Mouse (Mus musculus): Measurements from ENCODE around the gene Arsb.

Arsb gene

GRCm38 (mm10) chr13:93771588-93772278 lies at the start of gene Arsb:
TSS of gene Arsb (plus strand) at chr13:93771630.
- under 1% methylated on average over 66 of the region's 66 CpGs for WGBS

GRCm38 (mm10) chr13:93721916-93722315 lies 49.5 kb upstream of the Arsb start:
- WGBS = 40% methylated on average over 4 of the region's 4 CpGs

GRCm38 (mm10) chr13:93723455-93723854 lies 48.0 kb upstream of the Arsb start:
- WGBS = 83% methylated on average over 3 of the region's 3 CpGs

GRCm38 (mm10) chr13:93724206-93724605 lies 47.2 kb upstream of the Arsb start:
- WGBS = 15% methylated on average over 2 of the region's 2 CpGs

GRCm38 (mm10) chr13:93735131-93735636 lies 36.2 kb upstream of the Arsb start:
- WGBS = 87% methylated on average over 5 of the region's 5 CpGs

GRCm38 (mm10) chr13:93744118-93744517 lies 27.3 kb upstream of the Arsb start:
- 69% methylated on average over 8 of the region's 8 CpGs for WGBS

GRCm38 (mm10) chr13:93752597-93753400 lies 18.6 kb upstream of the Arsb start:
- WGBS = 59% methylated on average over 14 of the region's 14 CpGs

GRCm38 (mm10) chr13:93755084-93755483 lies 16.3 kb upstream of the Arsb start:
- WGBS = 96% methylated on average over 4 of the region's 4 CpGs

- 95% methylated on average over 7 of the region's 7 CpGs for WGBS
These were observed 14.8 kb upstream of the Arsb start for GRCm38 (mm10) chr13:93756674-93757073.

GRCm38 (mm10) chr13:93757514-93757913 lies 13.9 kb upstream of the Arsb start:
- 96% methylated on average over 6 of the region's 6 CpGs for whole genome bisulfite sequencing

GRCm38 (mm10) chr13:93758149-93758898 lies 13.1 kb upstream of the Arsb start:
- 52% methylated on average over 14 of the region's 14 CpGs for WGBS

GRCm38 (mm10) chr13:93761831-93762230 lies 9.6 kb upstream of the Arsb start:
- 95% methylated on average over 8 of the region's 8 CpGs for WGBS

GRCm38 (mm10) chr13:93762879-93763278 lies 8.6 kb upstream of the Arsb start:
- 91% methylated on average over 3 of the region's 3 CpGs for WGBS

- WGBS = 92% methylated on average over 13 of the region's 13 CpGs
These were observed 7.0 kb upstream of the Arsb start for GRCm38 (mm10) chr13:93764321-93764973.

GRCm38 (mm10) chr13:93771031-93771587 lies 321 bp upstream of the Arsb start:
- 26% methylated on average over 9 of the region's 9 CpGs for WGBS

GRCm38 (mm10) chr13:93772279-93772636 lies 828 bp downstream of the Arsb start:
- WGBS = 11% methylated on average over 8 of the region's 8 CpGs

GRCm38 (mm10) chr13:93772861-93773260 lies 1.4 kb downstream of the Arsb start:
- 31% methylated on average over 7 of the region's 7 CpGs for WGBS

GRCm38 (mm10) chr13:93773704-93774315 lies 2.4 kb downstream of the Arsb start:
- 37% methylated on average over 7 of the region's 7 CpGs for WGBS

- 83% methylated on average over 5 of the region's 5 CpGs for WGBS
These were observed 11.4 kb downstream of the Arsb start for GRCm38 (mm10) chr13:93782823-93783222.

GRCm38 (mm10) chr13:93785329-93785728 lies 13.9 kb downstream of the Arsb start:
- 85% methylated on average over 3 of the region's 3 CpGs for WGBS

GRCm38 (mm10) chr13:93786051-93786450 lies 14.6 kb downstream of the Arsb start:
- 48% methylated on average over 2 of the region's 2 CpGs for WGBS
